ENCODE assay signal across 33 mouse cellular contexts in the genomic region with DNA sequence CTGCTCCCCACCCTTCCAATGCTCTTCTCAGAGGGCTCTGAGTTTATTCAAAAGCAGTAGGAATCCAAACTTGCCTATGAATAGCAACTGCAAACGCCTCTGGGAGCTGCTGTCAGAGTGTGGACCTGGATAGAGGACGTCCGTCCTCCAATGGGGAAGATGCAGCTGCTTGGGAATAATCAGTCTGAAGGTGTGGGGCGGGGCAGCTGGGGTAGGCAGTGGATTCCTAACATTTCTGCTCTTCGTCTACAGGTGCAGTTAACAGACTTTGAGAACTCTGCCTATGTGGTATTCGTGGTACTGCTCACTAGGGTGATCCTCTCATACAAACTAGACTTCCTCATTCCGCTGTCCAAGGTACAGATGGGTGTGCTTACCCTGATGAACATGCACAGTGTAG.
"Had no signal": no experiment of that assay in that cellular context is flagged by ENCODE, and none has a peak within 500 bp of the region (broad histone marks: within the 10 kb centered on the region; RNA-seq: fewer than 3 reads in every experiment).

No protein-coding gene starts in this region.

- H3K4me3 ChIP-seq: limb, embryonic 10.5 days; limb, embryonic 12.5 days; limb, embryonic 13.5 days; limb, embryonic 15.5 days; liver, embryonic 12.5 days; liver, embryonic 13.5 days; liver, embryonic 15.5 days; lung, embryonic 15.5 days; megakaryocyte, embryonic 14.5 days; midbrain, embryonic 10.5 days; midbrain, embryonic 12.5 days; midbrain, embryonic 13.5 days; midbrain, embryonic 15.5 days; myocyte; neural tube, embryonic 12.5 days; neural tube, embryonic 13.5 days had no signal

- H3K27ac ChIP-seq: limb, embryonic 10.5 days; limb, embryonic 12.5 days; limb, embryonic 13.5 days; limb, embryonic 15.5 days; liver, embryonic 12.5 days; liver, embryonic 13.5 days; liver, embryonic 14.5 days; liver, embryonic 15.5 days; lung, embryonic 15.5 days; macrophage; midbrain, embryonic 10.5 days; midbrain, embryonic 12.5 days; midbrain, embryonic 13.5 days; midbrain, embryonic 15.5 days; neural tube, embryonic 12.5 days; neural tube, embryonic 13.5 days had no signal

- H3K27me3 ChIP-seq: limb, embryonic 12.5 days; limb, embryonic 13.5 days; limb, embryonic 15.5 days; liver, embryonic 12.5 days; liver, embryonic 13.5 days; liver, embryonic 15.5 days; lung, embryonic 15.5 days; megakaryocyte, embryonic 14.5 days; midbrain, embryonic 12.5 days; midbrain, embryonic 13.5 days; midbrain, embryonic 15.5 days; neural tube, embryonic 12.5 days; neural tube, embryonic 13.5 days had no signal

- H3K4me2 ChIP-seq: limb, embryonic 12.5 days; limb, embryonic 13.5 days; limb, embryonic 15.5 days; liver, embryonic 11.5 days; liver, embryonic 12.5 days; liver, embryonic 13.5 days; liver, embryonic 15.5 days; lung, embryonic 14.5 days; lung, embryonic 15.5 days; midbrain, embryonic 11.5 days; midbrain, embryonic 12.5 days; midbrain, embryonic 13.5 days; midbrain, embryonic 15.5 days; neural tube, embryonic 12.5 days; neural tube, embryonic 13.5 days had no signal

- H3K4me1 ChIP-seq: limb, embryonic 10.5 days; limb, embryonic 12.5 days; limb, embryonic 13.5 days; limb, embryonic 15.5 days; liver, embryonic 12.5 days; liver, embryonic 13.5 days; liver, embryonic 15.5 days; megakaryocyte, embryonic 14.5 days; midbrain, embryonic 10.5 days; midbrain, embryonic 12.5 days; midbrain, embryonic 13.5 days; neural tube, embryonic 12.5 days; neural tube, embryonic 13.5 days had no signal

- DNase-seq: left cerebral cortex, postnatal 4 days; liver; liver, embryonic 13.5 days; liver, postnatal 0 days; lung, adult 18-20 months; lung, adult 2 months; lung, embryonic 14.5 days; lung, postnatal 10 days; lung, postnatal 14 days; lung, postnatal 36 days; lung, postnatal 4 days; midbrain, embryonic 14.5 days had no signal

- ATAC-seq: liver, embryonic 12.5 days; liver, postnatal 0 days; lung, postnatal 0 days; midbrain, embryonic 13.5 days; midbrain, embryonic 15.5 days; midbrain, embryonic 16.5 days had no signal

- H3K9me3 ChIP-seq: limb, embryonic 10.5 days; limb, embryonic 12.5 days; limb, embryonic 13.5 days; limb, embryonic 15.5 days; liver, embryonic 12.5 days; liver, embryonic 13.5 days; liver, embryonic 15.5 days; lung, embryonic 15.5 days; megakaryocyte, embryonic 14.5 days; midbrain, embryonic 10.5 days; midbrain, embryonic 12.5 days; midbrain, embryonic 13.5 days; midbrain, embryonic 15.5 days; neural tube, embryonic 12.5 days; neural tube, embryonic 13.5 days had no signal

- H3K9ac ChIP-seq: limb, embryonic 12.5 days; limb, embryonic 13.5 days; limb, embryonic 15.5 days; liver, embryonic 12.5 days; liver, embryonic 13.5 days; liver, embryonic 14.5 days; liver, embryonic 15.5 days; liver, postnatal 0 days; lung, embryonic 14.5 days; lung, embryonic 15.5 days; midbrain, embryonic 12.5 days; midbrain, embryonic 13.5 days; midbrain, embryonic 15.5 days; neural tube, embryonic 12.5 days; neural tube, embryonic 13.5 days had no signal
